Mouse (Mus musculus): ENCODE results near the gene Ap4e1. TPM values are rescaled to one million over a fixed set of nuclear protein-coding genes. Genes with fewer than 3 reads are reported as not detected.

Gene Ap4e1
- polyA plus RNA-seq (2014; fragmentation: Nextera tagmentation; extraction: Ambion mirVana): 7.9 and 9.3 TPM in 2 replicates

DNA sequence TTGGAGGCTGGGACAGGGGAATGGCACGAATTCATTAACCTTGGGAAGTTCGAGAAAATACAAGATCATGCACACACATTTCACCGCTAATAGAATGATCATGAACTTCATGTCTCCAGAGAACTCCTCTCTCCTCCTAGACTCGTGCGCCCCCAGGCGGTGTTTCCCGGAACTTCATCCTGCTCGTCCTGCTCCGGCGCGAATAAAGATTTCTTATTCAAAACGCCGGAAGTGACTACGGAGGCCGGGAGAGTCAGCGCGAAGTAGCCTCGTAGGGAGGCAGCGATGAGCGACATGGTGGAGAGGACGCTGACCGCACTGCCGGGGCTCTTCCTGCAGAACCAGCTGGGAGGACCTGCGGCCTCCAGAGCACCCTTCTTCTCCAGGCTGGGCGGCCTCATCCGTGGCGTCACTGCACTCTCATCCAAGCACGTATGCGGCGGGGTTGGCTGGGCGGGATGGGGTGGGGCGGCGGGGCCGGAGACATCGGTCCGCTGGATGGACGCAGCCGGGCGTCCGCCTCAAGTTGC is at the start of gene Ap4e1:
Gene Ap4e1 (plus strand): TSS at position 249 of the 530 bp plus-strand sequence.
- H3K27ac ChIP-seq (ENCODE audit: low read depth, low read length): no peak within 1 kb of the TSS
- H3K27me3 ChIP-seq (ENCODE audit: control insufficient read depth, insufficient read depth, low read length): no peaks in the 10 kb centered on the region
- ATAC-seq (replicated peaks; ENCODE audit: insufficient number of reproducible peaks, low FRiP score, low TSS enrichment): peak; percentile 74
- peak within 1 kb of the TSS; percentile 80 for H3K4me3 ChIP-seq (ENCODE audit: low read depth, low read length)
- WGBS (ENCODE audit: insufficient replicate concordance): 1% methylated on average over 40 of the region's 40 CpGs
- H3K9me3 ChIP-seq (replicated peaks; ENCODE audit: control insufficient read depth, low read length): no peaks in the 10 kb centered on the region
- peak within 1 kb of the TSS; percentile 75 for H3K4me2 ChIP-seq
- H3K4me1 ChIP-seq (ENCODE audit: control insufficient read depth, insufficient read depth, low read length): peaks cover 10% of the 10 kb centered on the region
- H3K36me3 ChIP-seq (ENCODE audit: control insufficient read depth, insufficient read depth, low read length): peaks cover 9% of the 10 kb centered on the region
- peak within 1 kb of the TSS; percentile 85 for H3K9ac ChIP-seq (ENCODE audit: low read depth, low read length)

- 84% methylated on average over 2 of the region's 2 CpGs for WGBS (ENCODE audit: insufficient replicate concordance)
These were observed 46.8 kb upstream of the Ap4e1 start for GRCm38 (mm10) chr2:126961696-126962095.

GRCm38 (mm10) chr2:126977428-126977827 is 31.1 kb upstream of the Ap4e1 start:
- H3K36me3 ChIP-seq (ENCODE audit: control insufficient read depth, insufficient read depth, low read length): no peaks in the 10 kb centered on the region
- no peak overlapping the region for H3K4me2 ChIP-seq
- H3K27me3 ChIP-seq (ENCODE audit: control insufficient read depth, insufficient read depth, low read length): no peaks in the 10 kb centered on the region
- no peak for ATAC-seq (replicated peaks; ENCODE audit: insufficient number of reproducible peaks, low FRiP score, low TSS enrichment)
- no peak overlapping the region for H3K4me3 ChIP-seq (ENCODE audit: low read depth, low read length)
- WGBS (ENCODE audit: insufficient replicate concordance): 64% methylated on average over 6 of the region's 6 CpGs
- H3K27ac ChIP-seq (ENCODE audit: low read depth, low read length): no peak overlapping the region
- no peak overlapping the region for H3K9ac ChIP-seq (ENCODE audit: low read depth, low read length)
- H3K9me3 ChIP-seq (replicated peaks; ENCODE audit: control insufficient read depth, low read length): no peaks in the 10 kb centered on the region
- H3K4me1 ChIP-seq (ENCODE audit: control insufficient read depth, insufficient read depth, low read length): no peaks in the 10 kb centered on the region

More at GRCm38 (mm10) chr2:126961696-126962095, 46.8 kb upstream of the Ap4e1 start:
- no peaks in the 10 kb centered on the region for H3K36me3 ChIP-seq (ENCODE audit: control insufficient read depth, insufficient read depth, low read length)
- no peak overlapping the region for H3K9ac ChIP-seq (ENCODE audit: low read depth, low read length)
- no peaks in the 10 kb centered on the region for H3K9me3 ChIP-seq (replicated peaks; ENCODE audit: control insufficient read depth, low read length)
- H3K4me3 ChIP-seq (ENCODE audit: low read depth, low read length): no peak overlapping the region
- H3K27me3 ChIP-seq (ENCODE audit: control insufficient read depth, insufficient read depth, low read length): no peaks in the 10 kb centered on the region
- H3K4me1 ChIP-seq (ENCODE audit: control insufficient read depth, insufficient read depth, low read length): no peaks in the 10 kb centered on the region
- no peak overlapping the region for H3K4me2 ChIP-seq
- no peak overlapping the region for H3K27ac ChIP-seq (ENCODE audit: low read depth, low read length)
- no peak for ATAC-seq (replicated peaks; ENCODE audit: insufficient number of reproducible peaks, low FRiP score, low TSS enrichment)

DNA sequence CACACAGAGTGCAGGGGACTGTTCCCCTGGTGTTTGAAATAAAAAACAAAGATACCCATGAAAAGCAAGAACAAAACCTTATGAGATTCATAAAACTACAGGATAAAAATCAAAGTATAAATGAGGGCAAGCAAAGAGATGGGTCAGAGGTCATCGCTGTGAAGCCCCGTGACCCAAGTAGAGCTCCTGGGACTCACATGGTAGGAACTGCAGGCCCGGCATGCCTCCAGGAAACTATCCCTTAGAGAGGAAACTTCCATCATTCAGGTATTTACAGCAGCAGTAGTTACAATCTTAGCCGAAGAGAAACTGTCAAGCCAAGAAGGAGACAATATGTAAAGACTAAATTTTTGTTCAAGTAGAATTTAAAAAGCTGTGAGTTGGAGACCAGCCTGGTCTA is 25.3 kb upstream of the Ap4e1 start:
- 69% methylated on average over 4 of the region's 4 CpGs for WGBS (ENCODE audit: insufficient replicate concordance)
- ATAC-seq (replicated peaks; ENCODE audit: insufficient number of reproducible peaks, low FRiP score, low TSS enrichment): no peak

DNA sequence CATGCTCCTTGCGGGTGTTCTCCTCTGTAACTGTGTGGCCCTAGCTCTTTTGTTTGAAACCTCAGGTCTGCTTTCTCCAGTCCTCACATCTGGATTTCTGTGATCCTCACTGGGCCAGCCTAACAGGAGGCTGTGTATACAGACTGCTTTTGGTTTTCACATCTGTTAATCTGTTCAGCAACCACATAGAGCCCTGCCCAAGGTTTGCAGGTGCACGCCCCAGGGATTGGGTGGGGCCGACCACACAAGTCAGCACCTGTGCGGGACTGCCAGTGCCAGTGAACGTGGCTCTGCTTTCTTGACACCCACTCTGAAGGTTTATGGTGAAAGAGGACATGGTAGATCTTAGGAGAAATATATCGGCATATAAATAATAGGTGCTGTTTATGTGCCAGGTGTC is 18.6 kb upstream of the Ap4e1 start:
- H3K4me3 ChIP-seq (ENCODE audit: low read depth, low read length): no peak overlapping the region
- no peak for ATAC-seq (replicated peaks; ENCODE audit: insufficient number of reproducible peaks, low FRiP score, low TSS enrichment)
- H3K27me3 ChIP-seq (ENCODE audit: control insufficient read depth, insufficient read depth, low read length): no peaks in the 10 kb centered on the region
- no peaks in the 10 kb centered on the region for H3K9me3 ChIP-seq (replicated peaks; ENCODE audit: control insufficient read depth, low read length)
- no peaks in the 10 kb centered on the region for H3K36me3 ChIP-seq (ENCODE audit: control insufficient read depth, insufficient read depth, low read length)
- H3K27ac ChIP-seq (ENCODE audit: low read depth, low read length): no peak overlapping the region
- 80% methylated on average over 6 of the region's 6 CpGs for WGBS (ENCODE audit: insufficient replicate concordance)
- H3K4me2 ChIP-seq: no peak overlapping the region
- no peaks in the 10 kb centered on the region for H3K4me1 ChIP-seq (ENCODE audit: control insufficient read depth, insufficient read depth, low read length)
- H3K9ac ChIP-seq (ENCODE audit: low read depth, low read length): no peak overlapping the region

More for the DNA sequence above, 25.3 kb upstream of the Ap4e1 start:
- Histone ChIP-seq H3K27ac (ENCODE audit: low read depth, low read length) (no peak overlapping the region), H3K9ac (ENCODE audit: low read depth, low read length) (no peak overlapping the region), H3K27me3 (ENCODE audit: control insufficient read depth, insufficient read depth, low read length) (no peaks in the 10 kb centered on the region), H3K4me2 (no peak overlapping the region), H3K9me3 (replicated peaks; ENCODE audit: control insufficient read depth, low read length) (no peaks in the 10 kb centered on the region), H3K4me3 (ENCODE audit: low read depth, low read length) (no peak overlapping the region), H3K36me3 (ENCODE audit: control insufficient read depth, insufficient read depth, low read length) (no peaks in the 10 kb centered on the region), H3K4me1 (ENCODE audit: control insufficient read depth, insufficient read depth, low read length) (no peaks in the 10 kb centered on the region)

GRCm38 (mm10) chr2:126992742-126993141 is 15.8 kb upstream of the Ap4e1 start:
- no peaks in the 10 kb centered on the region for H3K9me3 ChIP-seq (replicated peaks; ENCODE audit: control insufficient read depth, low read length)

GRCm38 (mm10) chr2:126994384-126995166 is 13.9 kb upstream of the Ap4e1 start:
- Histone ChIP-seq H3K4me2 (no peak overlapping the region), H3K27me3 (ENCODE audit: control insufficient read depth, insufficient read depth, low read length) (no peaks in the 10 kb centered on the region), H3K27ac (ENCODE audit: low read depth, low read length) (no peak overlapping the region), H3K36me3 (ENCODE audit: control insufficient read depth, insufficient read depth, low read length) (no peaks in the 10 kb centered on the region), H3K4me3 (ENCODE audit: low read depth, low read length) (no peak overlapping the region), H3K4me1 (ENCODE audit: control insufficient read depth, insufficient read depth, low read length) (no peaks in the 10 kb centered on the region), H3K9ac (ENCODE audit: low read depth, low read length) (no peak overlapping the region), H3K9me3 (replicated peaks; ENCODE audit: control insufficient read depth, low read length) (no peaks in the 10 kb centered on the region)
- no peak for ATAC-seq (replicated peaks; ENCODE audit: insufficient number of reproducible peaks, low FRiP score, low TSS enrichment)
- WGBS (ENCODE audit: insufficient replicate concordance): 80% methylated on average over 6 of the region's 6 CpGs

More at GRCm38 (mm10) chr2:126992742-126993141, 15.8 kb upstream of the Ap4e1 start:
- H3K4me1 ChIP-seq (ENCODE audit: control insufficient read depth, insufficient read depth, low read length): no peaks in the 10 kb centered on the region
- no peak overlapping the region for H3K27ac ChIP-seq (ENCODE audit: low read depth, low read length)
- no peak overlapping the region for H3K9ac ChIP-seq (ENCODE audit: low read depth, low read length)
- WGBS (ENCODE audit: insufficient replicate concordance): 58% methylated on average over 12 of the region's 12 CpGs
- no peaks in the 10 kb centered on the region for H3K36me3 ChIP-seq (ENCODE audit: control insufficient read depth, insufficient read depth, low read length)
- no peak overlapping the region for H3K4me3 ChIP-seq (ENCODE audit: low read depth, low read length)
- H3K27me3 ChIP-seq (ENCODE audit: control insufficient read depth, insufficient read depth, low read length): no peaks in the 10 kb centered on the region
- H3K4me2 ChIP-seq: no peak overlapping the region
- ATAC-seq (replicated peaks; ENCODE audit: insufficient number of reproducible peaks, low FRiP score, low TSS enrichment): no peak

GRCm38 (mm10) chr2:126996737-126997136 is 11.8 kb upstream of the Ap4e1 start:
- peak overlapping the region; percentile 45 for H3K4me2 ChIP-seq
- no peak for ATAC-seq (replicated peaks; ENCODE audit: insufficient number of reproducible peaks, low FRiP score, low TSS enrichment)

More at GRCm38 (mm10) chr2:126996737-126997136, 11.8 kb upstream of the Ap4e1 start:
- H3K9me3 ChIP-seq (replicated peaks; ENCODE audit: control insufficient read depth, low read length): no peaks in the 10 kb centered on the region
- H3K27me3 ChIP-seq (ENCODE audit: control insufficient read depth, insufficient read depth, low read length): no peaks in the 10 kb centered on the region
- no peaks in the 10 kb centered on the region for H3K36me3 ChIP-seq (ENCODE audit: control insufficient read depth, insufficient read depth, low read length)
- H3K9ac ChIP-seq (ENCODE audit: low read depth, low read length): peak overlapping the region; percentile 52; the same call in 1 of the 2 replicates
- H3K4me1 ChIP-seq (ENCODE audit: control insufficient read depth, insufficient read depth, low read length): no peaks in the 10 kb centered on the region
- WGBS (ENCODE audit: insufficient replicate concordance): 16% methylated on average over 5 of the region's 5 CpGs
- no peak overlapping the region for H3K27ac ChIP-seq (ENCODE audit: low read depth, low read length)
- no peak overlapping the region for H3K4me3 ChIP-seq (ENCODE audit: low read depth, low read length)
